Mouse (Mus musculus) liver, embryonic 14.5 days (tissue): Measurements from ENCODE around the gene Trio.

Source experiments
- CTCF ChIP-seq: IDR thresholded peaks from 2 replicates; pipeline ENCODE4 v1.5.1; 2016; ENCODE audit warnings: antibody characterized with exemption, low read depth, control low read depth
- EP300 ChIP-seq: IDR thresholded peaks from 2 replicates; pipeline ENCODE4 v1.6.1; 2016; ENCODE audit warnings: antibody characterized with exemption, low read depth

DNA sequence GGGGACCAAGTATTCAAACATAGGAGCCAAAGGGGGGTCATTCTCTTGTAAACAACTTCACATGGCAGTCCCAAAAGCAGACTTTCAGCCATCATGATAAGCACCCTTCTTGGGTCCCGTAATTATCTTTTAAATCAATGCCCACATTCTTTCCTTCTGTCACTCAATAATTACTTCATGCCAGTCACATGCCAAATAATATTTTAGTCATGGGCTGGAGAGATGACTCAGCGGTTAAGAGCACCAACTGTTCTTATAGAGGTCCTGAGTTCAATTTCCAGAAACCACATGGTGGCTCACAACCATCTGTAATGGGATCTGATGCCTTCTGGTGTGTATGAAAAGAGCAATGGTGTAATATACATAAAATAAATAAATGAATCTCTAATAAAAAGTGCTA, 37.8 kb upstream of the Trio start:
- no peak for TF ChIP-seq CTCF
- TF ChIP-seq EP300 = no peak
